In the genomic region with DNA sequence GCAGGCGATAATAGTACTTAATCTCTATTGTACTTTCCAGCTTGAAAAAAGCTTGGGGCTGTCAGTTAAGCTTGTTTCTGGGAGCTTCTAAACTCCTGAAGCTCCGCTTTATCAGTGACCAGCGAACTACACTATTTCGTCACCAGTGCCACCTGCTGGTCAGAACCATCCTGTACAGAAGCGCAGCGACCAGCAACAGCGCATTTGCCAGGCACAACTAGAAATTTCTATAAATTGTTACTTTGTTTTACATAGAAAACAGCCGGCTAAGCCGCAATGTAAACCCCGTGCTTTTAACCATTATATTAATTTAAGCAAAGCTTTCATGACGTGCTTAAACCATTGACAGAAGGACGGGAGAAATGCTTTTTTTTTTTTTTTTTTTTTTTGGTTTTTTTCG, we compare ENCODE assay signal across 8 mouse cellular contexts. TPM values are rescaled to one million over a fixed set of nuclear protein-coding genes. Genes with fewer than 3 reads are reported as not detected.
DNase-seq lines count a peak whose midpoint lies in the region; ATAC-seq and TF ChIP-seq lines count a peak whose summit lies in the region.

No protein-coding gene starts in this region.

- H3K4me2 ChIP-seq in limb, embryonic 13.5 days (replicated peaks), result peak overlapping the region; percentile 84
- H3K4me2 ChIP-seq in midbrain, embryonic 15.5 days, result peak overlapping the region; percentile 54

- no peak overlapping the region; the same call in 1 of the 2 replicates for H3K27ac ChIP-seq in heart, adult 2 months
- H3K27ac ChIP-seq in kidney, adult 2 months (ENCODE audit: insufficient read depth, low read depth, low read length), result no peak overlapping the region
- no peak overlapping the region for H3K27ac ChIP-seq in limb, embryonic 13.5 days
- H3K27ac ChIP-seq in midbrain, embryonic 15.5 days, result no peak overlapping the region

- no peaks in the 10 kb centered on the region for H3K79me2 ChIP-seq in heart, adult 2 months (replicated peaks; ENCODE audit: control insufficient read depth, insufficient read depth, low read length)

- H3K4me3 ChIP-seq in heart, adult 2 months, result peak overlapping the region; percentile 63
- no peak overlapping the region for H3K4me3 ChIP-seq in kidney, adult 2 months (ENCODE audit: insufficient read depth, low read depth, low read length)
- H3K4me3 ChIP-seq in limb, embryonic 13.5 days, result peak overlapping the region; percentile 51; the same call in 1 of the 2 replicates
- H3K4me3 ChIP-seq in midbrain, embryonic 15.5 days, result no peak overlapping the region

- H3K36me3 ChIP-seq in heart, adult 2 months (ENCODE audit: control insufficient read depth, insufficient read depth, low read length), result no peaks in the 10 kb centered on the region; the same call in 1 of the 2 replicates
- no peaks in the 10 kb centered on the region; the same call in none of the 2 replicates for H3K36me3 ChIP-seq in kidney, adult 2 months (ENCODE audit: control insufficient read depth, insufficient read depth, low read length)
- peaks cover 20% of the 10 kb centered on the region for H3K36me3 ChIP-seq in limb, embryonic 13.5 days
- peaks cover 15% of the 10 kb centered on the region for H3K36me3 ChIP-seq in midbrain, embryonic 15.5 days (replicated peaks)

- 0 out of 2 replicates have a peak, but pooled peaks have one; percentile 12 for TF ChIP-seq EP300 in heart, adult 2 months (IDR thresholded peaks at IDR 0.05; ENCODE audit: insufficient read depth, low read depth, low read length)

- H3K4me1 ChIP-seq in heart, adult 2 months (ENCODE audit: control insufficient read depth, insufficient read depth, low read length), result no peaks in the 10 kb centered on the region
- H3K4me1 ChIP-seq in kidney, adult 2 months (ENCODE audit: control insufficient read depth, insufficient read depth, low read length), result no peaks in the 10 kb centered on the region
- peaks cover 8% of the 10 kb centered on the region for H3K4me1 ChIP-seq in limb, embryonic 13.5 days
- H3K4me1 ChIP-seq in midbrain, embryonic 15.5 days, result peaks cover 7% of the 10 kb centered on the region; the same call in 1 of the 2 replicates

- H3K9me3 ChIP-seq in limb, embryonic 13.5 days, result peaks cover 10% of the 10 kb centered on the region; the same call in 1 of the 2 replicates
- H3K9me3 ChIP-seq in midbrain, embryonic 15.5 days, result no peaks in the 10 kb centered on the region

- intact Hi-C loops in heart, adult 2 months (cut with DNase I), result loop anchor here (5.0 to 10.0 kb wide), 2 partner anchors 172 to 300 kb away; no protein-coding TSS in a partner anchor

- TF ChIP-seq POLR2A in heart, adult 2 months (IDR thresholded peaks at IDR 0.05; ENCODE audit: insufficient read depth, low read depth, low read length), result no peak
- TF ChIP-seq POLR2A in kidney, adult 2 months (IDR thresholded peaks at IDR 0.05; ENCODE audit: low read depth, low read length), result no peak

- no peaks in the 10 kb centered on the region for H3K27me3 ChIP-seq in heart, adult 2 months (ENCODE audit: control insufficient read depth, insufficient read depth, low read length)
- no peaks in the 10 kb centered on the region for H3K27me3 ChIP-seq in kidney, adult 2 months (replicated peaks; ENCODE audit: control insufficient read depth, insufficient read depth, low read length)
- H3K27me3 ChIP-seq in limb, embryonic 13.5 days, result peaks cover 34% of the 10 kb centered on the region
- peaks cover 40% of the 10 kb centered on the region for H3K27me3 ChIP-seq in midbrain, embryonic 15.5 days (replicated peaks)

- DNase-seq in gastrocnemius, adult 18-20 months (ENCODE audit: low spot score), result peak; percentile 80
- no peak for DNase-seq in gastrocnemius, postnatal 25 days
- DNase-seq in cerebellum, postnatal 4 days (ENCODE audit: low spot score in 2 of 2), result peak; percentile 50 to 69
- DNase-seq in heart, adult 2 months, result peak; percentile 66 to 78
- DNase-seq in kidney, adult 2 months, result peak; percentile 80
- peak; percentile 37 to 70 for DNase-seq in spleen, postnatal 14 days (ENCODE audit: low spot score in 2 of 2)

- no peak overlapping the region for H3K9ac ChIP-seq in heart, adult 2 months (ENCODE audit: low read depth, low read length)
- no peak overlapping the region for H3K9ac ChIP-seq in limb, embryonic 13.5 days
- no peak overlapping the region for H3K9ac ChIP-seq in midbrain, embryonic 15.5 days

- 3% methylated on average over 13 of the region's 13 CpGs for WGBS in heart, adult 2 months
- WGBS in kidney, adult 2 months, result 4% methylated on average over 13 of the region's 13 CpGs
- 3% methylated on average over 13 of the region's 13 CpGs for whole genome bisulfite sequencing in limb, embryonic 13.5 days
- WGBS in midbrain, embryonic 15.5 days, result 2% methylated on average over 13 of the region's 13 CpGs

- peak; percentile 84 for TF ChIP-seq CTCF in heart, adult 2 months (IDR thresholded peaks at IDR 0.05)
- peak; percentile 85 for TF ChIP-seq CTCF in kidney, adult 2 months (conservative IDR thresholded peaks at IDR 0.05; ENCODE audit: insufficient read depth, insufficient read length, low read depth, low read length)

- ATAC-seq in limb, embryonic 13.5 days (ENCODE audit: low FRiP score, low read depth), result no peak
- no peak for ATAC-seq in midbrain, embryonic 15.5 days (replicated peaks)

RNA-seq across cellular contexts. Expression of gene Sec31b, which starts 0.9 kb away (rescaled TPM):
- total RNA-seq in gastrocnemius, adult 18-20 months (2021), result 10 to 100 TPM; 18.3 to 21.7 TPM
- total RNA-seq in gastrocnemius, postnatal 25 days (2021), result 10 to 100 TPM; 15.5 to 17.5 TPM
- 10 to 100 TPM in 1 of 2 experiments, 1 to 10 TPM in 1; 8.4 to 10.5 TPM for total RNA-seq in heart, adult 2 months (2021)
- polyA plus RNA-seq in heart, adult 2 months (2012; rRNA removed), result 16.9 and 18.5 TPM in 2 replicates
- polyA plus RNA-seq in kidney, adult 2 months (2012; rRNA removed), result 5.3 and 6.8 TPM in 2 replicates
- polyA plus RNA-seq in limb, embryonic 13.5 days (2015; fragmentation: Nextera tagmentation; extraction: Ambion mirVana), result 0.34 and 0.41 TPM in 2 replicates
- polyA plus RNA-seq in midbrain, embryonic 15.5 days (2015; fragmentation: Nextera tagmentation; extraction: Ambion mirVana), result 0.19 and 0.30 TPM in 2 replicates

RNA-seq across cellular contexts. Expression of gene Gm20538, which starts 7.9 kb away (rescaled TPM):
- total RNA-seq in gastrocnemius, adult 18-20 months (2021), result not detected
- not detected for total RNA-seq in gastrocnemius, postnatal 25 days (2021)
- not detected for total RNA-seq in heart, adult 2 months (2021)
- not detected in 2 replicates for polyA plus RNA-seq in heart, adult 2 months (2012; rRNA removed)
- polyA plus RNA-seq in kidney, adult 2 months (2012; rRNA removed), result not detected in 2 replicates
- not detected in 2 replicates for polyA plus RNA-seq in limb, embryonic 13.5 days (2015; fragmentation: Nextera tagmentation; extraction: Ambion mirVana)
- not detected in 2 replicates for polyA plus RNA-seq in midbrain, embryonic 15.5 days (2015; fragmentation: Nextera tagmentation; extraction: Ambion mirVana)

RNA-seq across cellular contexts. Expression of gene Ndufb8, which starts 10.5 kb away (rescaled TPM):
- total RNA-seq in gastrocnemius, adult 18-20 months (2021), result 100 to 1,000 TPM; 929 to 979 TPM
- total RNA-seq in gastrocnemius, postnatal 25 days (2021), result 1,000 to 10,000 TPM; 1,010 to 1,034 TPM
- total RNA-seq in heart, adult 2 months (2021), result 1,000 to 10,000 TPM; 1,693 to 1,987 TPM
- polyA plus RNA-seq in heart, adult 2 months (2012; rRNA removed), result 2,415 and 3,048 TPM in 2 replicates
- polyA plus RNA-seq in kidney, adult 2 months (2012; rRNA removed), result 1,573 and 1,885 TPM in 2 replicates
- polyA plus RNA-seq in limb, embryonic 13.5 days (2015; fragmentation: Nextera tagmentation; extraction: Ambion mirVana), result 497 and 524 TPM in 2 replicates
- 601 and 626 TPM in 2 replicates for polyA plus RNA-seq in midbrain, embryonic 15.5 days (2015; fragmentation: Nextera tagmentation; extraction: Ambion mirVana)

RNA-seq across cellular contexts. Expression of gene Hif1an, which starts 17.9 kb away (rescaled TPM):
- total RNA-seq in gastrocnemius, adult 18-20 months (2021), result 100 to 1,000 TPM; 120 to 121 TPM
- total RNA-seq in gastrocnemius, postnatal 25 days (2021), result 10 to 100 TPM; 86.7 to 94.7 TPM
- 10 to 100 TPM; 51.1 to 55.5 TPM for total RNA-seq in heart, adult 2 months (2021)
- 23.6 and 49.8 TPM in 2 replicates for polyA plus RNA-seq in heart, adult 2 months (2012; rRNA removed)
- 16.4 and 17.0 TPM in 2 replicates for polyA plus RNA-seq in kidney, adult 2 months (2012; rRNA removed)
- polyA plus RNA-seq in limb, embryonic 13.5 days (2015; fragmentation: Nextera tagmentation; extraction: Ambion mirVana), result 39.6 and 40.1 TPM in 2 replicates
- 26.0 and 29.8 TPM in 2 replicates for polyA plus RNA-seq in midbrain, embryonic 15.5 days (2015; fragmentation: Nextera tagmentation; extraction: Ambion mirVana)

RNA-seq across cellular contexts. Expression of gene Wnt8b, which starts 51.5 kb away (rescaled TPM):
- not detected for total RNA-seq in gastrocnemius, adult 18-20 months (2021)
- total RNA-seq in gastrocnemius, postnatal 25 days (2021), result not detected
- total RNA-seq in heart, adult 2 months (2021), result not detected
- not detected in 2 replicates for polyA plus RNA-seq in heart, adult 2 months (2012; rRNA removed)
- 0.11 and 0.14 TPM in 2 replicates for polyA plus RNA-seq in kidney, adult 2 months (2012; rRNA removed)
- 0.05 and 0.29 TPM in 2 replicates for polyA plus RNA-seq in limb, embryonic 13.5 days (2015; fragmentation: Nextera tagmentation; extraction: Ambion mirVana)
- polyA plus RNA-seq in midbrain, embryonic 15.5 days (2015; fragmentation: Nextera tagmentation; extraction: Ambion mirVana), result 2.6 and 3.7 TPM in 2 replicates

Comparison
In these comparisons a context has a peak if more than half of its experiments do, and no peak if none do; other contexts are left out.
1. H3K4me3 ChIP-seq: peak in heart, adult 2 months (single experiment) and limb, embryonic 13.5 days (single experiment); none in kidney, adult 2 months (single experiment) and midbrain, embryonic 15.5 days (single experiment).